Mouse (Mus musculus) E14TG2a.4 (cell line): ENCODE results near the gene Mdn1.

Source experiments
- CTCF ChIP-seq: conservative IDR thresholded peaks from 2 replicates; pipeline ENCODE4 v1.5.1; 2014; ENCODE audit warnings: low read length
- NANOG ChIP-seq: IDR thresholded peaks from 2 replicates; pipeline ENCODE4 v1.6.1; 2014; ENCODE audit warnings: borderline replicate concordance, low read length, mixed read lengths

- TF ChIP-seq CTCF (no peak), NANOG (no peak)
Measured at GRCm38 (mm10) chr4:32800577-32801170, 143.8 kb downstream of the Mdn1 start.
